Mouse (Mus musculus): ENCODE data around the gene Pitpnm2. TPM values are rescaled to one million over a fixed set of nuclear protein-coding genes. Genes with fewer than 3 reads are reported as not detected.

Pitpnm2 gene
- polyA plus RNA-seq, 1 experiment from 2014 or later = 1.3 TPM

DNA sequence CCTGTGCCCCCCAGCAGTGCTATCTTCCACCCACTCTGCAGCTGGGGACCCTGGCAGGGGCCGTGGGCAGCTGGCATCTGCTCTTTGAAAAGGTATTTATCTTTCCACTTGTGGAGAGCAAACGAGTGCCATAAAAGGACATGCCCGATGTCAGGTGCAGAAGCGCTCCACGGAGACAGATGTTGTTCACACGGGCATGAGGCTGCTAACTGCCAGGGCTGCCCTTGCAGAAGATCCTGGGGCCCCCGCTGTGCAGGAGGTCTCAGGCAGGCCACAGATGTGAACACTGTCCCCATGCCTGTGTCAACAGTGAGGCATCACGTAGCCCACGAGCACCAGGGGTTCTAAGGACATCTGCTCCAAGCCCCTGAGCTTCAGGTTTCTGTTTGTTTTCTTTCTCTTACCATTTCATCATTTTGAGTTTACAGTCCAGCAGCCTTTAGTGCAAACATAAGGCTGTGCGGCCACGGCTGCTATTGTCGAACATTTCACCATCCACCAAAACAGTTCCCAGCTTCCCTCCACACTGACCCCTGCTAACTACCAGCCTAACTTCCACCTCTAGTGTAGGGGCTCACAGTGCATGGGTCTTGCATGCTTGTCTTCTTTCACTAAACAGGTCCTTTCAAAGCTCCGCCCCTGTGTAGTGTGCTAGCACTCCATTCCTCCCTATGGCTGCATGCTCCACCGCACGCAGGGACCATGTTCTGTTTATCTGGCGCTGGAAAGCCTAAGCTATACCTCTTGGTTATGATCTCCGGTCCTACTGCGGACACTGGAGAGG lies 17.0 kb downstream of the Pitpnm2 start:
- H3K9me3 ChIP-seq (replicated peaks) = no peaks in the 10 kb centered on the region
- peaks cover 66% of the 10 kb centered on the region for H3K4me1 ChIP-seq (replicated peaks)
- H3K4me2 ChIP-seq = peak overlapping the region; percentile 3
- no peaks in the 10 kb centered on the region for H3K36me3 ChIP-seq
- H3K27me3 ChIP-seq = no peaks in the 10 kb centered on the region
- DNase-seq (no peak), ATAC-seq (ENCODE audit: low read depth) (peak; percentile 64)
- 75% methylated on average over 18 of the region's 18 CpGs for WGBS (ENCODE audit: insufficient replicate concordance)
- no peak overlapping the region for H3K9ac ChIP-seq
- H3K27ac ChIP-seq = peak overlapping the region; percentile 75
- no peak overlapping the region for H3K4me3 ChIP-seq (replicated peaks)

DNA sequence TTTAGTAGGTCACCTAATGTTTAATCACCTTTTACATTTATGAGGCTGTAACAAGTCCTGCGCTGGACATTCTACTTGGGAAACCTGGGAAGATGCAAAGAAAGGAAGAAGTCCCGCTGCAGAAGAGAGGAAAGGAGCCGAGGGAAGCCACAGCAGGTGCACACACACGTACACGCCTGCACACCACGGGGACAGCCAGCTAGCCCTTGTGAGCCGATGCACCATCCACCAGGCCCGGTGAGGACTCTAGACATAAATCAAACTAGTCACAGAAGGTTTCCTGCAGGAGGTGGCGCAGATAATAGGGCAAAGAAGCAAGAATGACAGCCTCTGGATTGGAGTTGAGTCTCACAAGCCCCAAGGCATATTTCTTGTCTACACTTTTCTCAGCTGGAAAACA lies 19.1 kb downstream of the Pitpnm2 start:
- 65% methylated on average over 9 of the region's 9 CpGs for WGBS (ENCODE audit: insufficient replicate concordance)

DNA sequence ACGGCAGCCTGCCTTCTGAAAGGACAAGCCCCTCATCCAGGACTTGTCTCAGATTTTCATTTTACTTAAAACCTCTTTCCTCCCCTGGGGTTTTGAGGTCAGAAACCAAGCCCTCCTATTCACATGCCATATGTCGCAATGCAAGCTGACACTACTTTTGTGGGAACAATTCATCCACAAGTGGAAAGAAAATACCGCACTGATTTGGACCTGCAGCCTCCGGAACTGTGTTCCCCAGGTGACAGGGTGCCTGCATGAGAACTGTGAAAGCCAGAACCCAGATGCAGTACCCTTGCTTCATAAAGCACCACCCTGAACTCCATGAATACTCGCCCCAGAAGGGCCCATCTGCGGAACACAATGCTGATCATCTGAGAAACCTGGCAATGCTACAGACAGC lies 22.4 kb downstream of the Pitpnm2 start:
- DNase-seq (no peak), ATAC-seq (ENCODE audit: low read depth) (no peak)
- no peaks in the 10 kb centered on the region for H3K27me3 ChIP-seq
- H3K4me2 ChIP-seq = 0 out of 2 replicates have a peak overlapping the region, but pooled peaks have one; percentile 1
- 55% methylated on average over 6 of the region's 6 CpGs for WGBS (ENCODE audit: insufficient replicate concordance)
- peaks cover 50% of the 10 kb centered on the region for H3K4me1 ChIP-seq (replicated peaks)
- no peak overlapping the region for H3K9ac ChIP-seq
- no peak overlapping the region for H3K4me3 ChIP-seq (replicated peaks)
- peak overlapping the region; percentile 68 for H3K27ac ChIP-seq
- no peaks in the 10 kb centered on the region for H3K36me3 ChIP-seq
- H3K9me3 ChIP-seq (replicated peaks) = no peaks in the 10 kb centered on the region

More for the DNA sequence above, 19.1 kb downstream of the Pitpnm2 start:
- H3K4me1 ChIP-seq (replicated peaks) = peaks cover 68% of the 10 kb centered on the region
- H3K9ac ChIP-seq = no peak overlapping the region
- H3K36me3 ChIP-seq = no peaks in the 10 kb centered on the region
- no peak overlapping the region for H3K27ac ChIP-seq
- H3K4me2 ChIP-seq = no peak overlapping the region
- ATAC-seq (ENCODE audit: low read depth) (no peak), DNase-seq (no peak)
- no peaks in the 10 kb centered on the region for H3K27me3 ChIP-seq
- H3K4me3 ChIP-seq (replicated peaks) = no peak overlapping the region
- no peaks in the 10 kb centered on the region for H3K9me3 ChIP-seq (replicated peaks)

DNA sequence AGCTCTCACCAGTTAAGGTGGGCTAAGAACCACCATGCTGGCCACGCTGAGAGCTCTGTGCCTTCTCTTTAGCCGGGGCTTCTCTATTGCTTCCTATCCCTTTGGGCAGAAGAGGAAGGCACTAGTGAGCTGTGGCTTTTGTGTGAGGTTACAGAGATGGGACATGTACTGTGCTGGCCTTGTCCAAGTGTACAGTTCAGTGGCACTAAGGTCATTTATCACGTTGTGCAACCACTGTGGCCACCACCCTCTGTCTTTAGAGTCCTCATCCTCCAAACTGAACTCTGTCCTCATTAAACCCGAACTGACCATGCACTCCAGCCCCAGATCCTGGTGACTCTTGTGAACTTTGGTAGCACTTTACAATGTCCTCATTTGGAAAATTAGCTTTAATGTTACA lies 23.1 kb downstream of the Pitpnm2 start:
- 37% methylated on average over 4 of the region's 4 CpGs for WGBS (ENCODE audit: insufficient replicate concordance)
- H3K27me3 ChIP-seq = no peaks in the 10 kb centered on the region
- peaks cover 50% of the 10 kb centered on the region for H3K4me1 ChIP-seq (replicated peaks)
- H3K36me3 ChIP-seq = no peaks in the 10 kb centered on the region
- no peak overlapping the region for H3K4me2 ChIP-seq
- peak overlapping the region; percentile 68 for H3K27ac ChIP-seq
- DNase-seq (no peak), ATAC-seq (ENCODE audit: low read depth) (peak; percentile 83)
- H3K4me3 ChIP-seq (replicated peaks) = no peak overlapping the region
- H3K9ac ChIP-seq = no peak overlapping the region
- no peaks in the 10 kb centered on the region for H3K9me3 ChIP-seq (replicated peaks)

DNA sequence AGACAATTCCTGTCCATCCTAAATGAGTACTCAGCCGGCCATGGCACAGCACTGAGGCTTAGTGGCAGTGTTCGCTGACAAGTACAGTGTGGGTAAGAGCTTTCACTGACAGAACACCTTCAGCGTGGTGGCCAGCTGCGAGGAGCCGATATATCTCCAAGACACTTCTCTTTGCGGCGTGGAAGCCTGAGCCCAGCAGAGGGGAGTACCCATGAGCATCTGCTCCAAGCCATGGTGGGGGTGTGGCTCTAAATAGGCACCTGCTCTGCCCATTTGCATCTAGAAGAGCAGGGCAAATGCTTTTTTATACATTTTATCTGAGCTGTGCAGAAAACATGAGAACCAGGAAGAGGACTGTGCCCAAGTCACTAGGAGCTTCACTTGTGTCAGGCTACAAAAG lies 23.7 kb downstream of the Pitpnm2 start:
- DNase-seq (no peak), ATAC-seq (ENCODE audit: low read depth) (peak; percentile 47)
- H3K36me3 ChIP-seq = no peaks in the 10 kb centered on the region
- H3K27me3 ChIP-seq = no peaks in the 10 kb centered on the region
- H3K4me2 ChIP-seq = no peak overlapping the region
- H3K4me3 ChIP-seq (replicated peaks) = no peak overlapping the region
- WGBS (ENCODE audit: insufficient replicate concordance) = 62% methylated on average over 7 of the region's 7 CpGs
- no peak overlapping the region for H3K9ac ChIP-seq
- H3K4me1 ChIP-seq (replicated peaks) = peaks cover 50% of the 10 kb centered on the region
- H3K27ac ChIP-seq = peak overlapping the region; percentile 68
- no peaks in the 10 kb centered on the region for H3K9me3 ChIP-seq (replicated peaks)

DNA sequence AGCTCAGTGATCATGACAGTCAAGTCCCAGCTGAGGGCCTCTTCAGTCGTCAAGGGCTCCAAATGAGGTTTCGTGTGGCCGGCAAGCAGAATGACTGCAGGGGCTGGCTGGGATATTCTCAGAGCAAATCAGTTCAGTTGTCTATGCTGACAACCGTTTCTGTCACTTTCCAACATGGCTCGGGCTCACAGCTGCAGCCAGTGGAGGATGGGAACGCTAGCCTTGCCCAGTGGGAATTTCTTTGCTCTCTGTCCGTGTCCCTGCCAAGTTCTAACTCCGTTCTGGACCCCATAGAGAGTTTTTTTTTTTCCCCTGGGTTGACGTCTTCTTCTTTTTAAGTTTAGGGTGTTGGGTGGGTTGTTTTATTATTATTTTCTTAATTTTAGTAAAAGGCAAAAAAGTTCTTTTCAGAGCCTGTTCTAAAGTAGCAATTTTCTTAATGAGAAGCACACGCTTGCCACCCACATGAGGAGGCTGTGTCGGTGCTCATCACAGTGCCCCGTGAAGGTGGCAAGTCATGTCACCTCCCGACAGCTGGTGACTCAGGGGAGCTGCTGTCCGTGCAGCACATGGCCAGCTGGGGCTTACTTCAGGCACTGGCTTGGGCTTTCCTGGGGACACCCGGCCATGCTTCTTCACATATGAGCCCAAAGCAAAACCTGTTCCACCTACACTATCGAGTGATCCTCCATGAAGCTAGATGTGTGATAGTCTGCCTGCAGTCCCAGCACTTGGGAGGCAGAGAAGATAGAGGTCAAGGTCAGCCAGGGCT lies 25.1 kb downstream of the Pitpnm2 start:
- no peaks in the 10 kb centered on the region for H3K36me3 ChIP-seq
- DNase-seq (no peak), ATAC-seq (ENCODE audit: low read depth) (no peak)
- H3K9me3 ChIP-seq (replicated peaks) = no peaks in the 10 kb centered on the region
- no peak overlapping the region for H3K4me3 ChIP-seq (replicated peaks)
- H3K9ac ChIP-seq = no peak overlapping the region
- WGBS (ENCODE audit: insufficient replicate concordance) = 73% methylated on average over 16 of the region's 16 CpGs
- H3K27ac ChIP-seq = no peak overlapping the region
- no peak overlapping the region for H3K4me2 ChIP-seq
- H3K27me3 ChIP-seq = no peaks in the 10 kb centered on the region
- H3K4me1 ChIP-seq (replicated peaks) = peaks cover 46% of the 10 kb centered on the region

DNA sequence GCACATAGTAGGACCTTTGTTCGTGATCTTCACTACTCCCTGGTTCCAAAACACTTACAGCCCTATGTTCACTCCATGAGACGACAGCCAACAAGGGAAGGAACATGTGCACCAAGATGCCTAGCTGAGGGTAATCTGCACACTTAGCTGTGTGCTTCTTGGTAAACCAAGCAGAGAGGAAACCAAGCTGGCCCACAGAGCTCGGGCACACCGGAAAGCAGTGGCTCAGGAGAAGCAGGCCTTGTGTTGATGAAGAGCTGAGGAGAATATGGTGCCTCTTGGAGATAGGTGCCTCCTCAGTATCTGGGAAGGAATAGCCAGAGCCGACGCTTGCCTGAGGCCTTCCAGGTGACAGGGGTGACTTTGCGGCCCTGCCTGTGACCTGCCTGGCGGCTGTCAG lies 26.0 kb downstream of the Pitpnm2 start:
- no peak for DNase-seq
- Histone ChIP-seq H3K4me1 (replicated peaks) (peaks cover 50% of the 10 kb centered on the region), H3K27ac (no peak overlapping the region), H3K9ac (no peak overlapping the region), H3K4me3 (replicated peaks) (no peak overlapping the region), H3K27me3 (no peaks in the 10 kb centered on the region), H3K36me3 (no peaks in the 10 kb centered on the region), H3K4me2 (no peak overlapping the region), H3K9me3 (replicated peaks) (no peaks in the 10 kb centered on the region)
- WGBS (ENCODE audit: insufficient replicate concordance) = 78% methylated on average over 8 of the region's 8 CpGs
- ATAC-seq (ENCODE audit: low read depth) = no peak

DNA sequence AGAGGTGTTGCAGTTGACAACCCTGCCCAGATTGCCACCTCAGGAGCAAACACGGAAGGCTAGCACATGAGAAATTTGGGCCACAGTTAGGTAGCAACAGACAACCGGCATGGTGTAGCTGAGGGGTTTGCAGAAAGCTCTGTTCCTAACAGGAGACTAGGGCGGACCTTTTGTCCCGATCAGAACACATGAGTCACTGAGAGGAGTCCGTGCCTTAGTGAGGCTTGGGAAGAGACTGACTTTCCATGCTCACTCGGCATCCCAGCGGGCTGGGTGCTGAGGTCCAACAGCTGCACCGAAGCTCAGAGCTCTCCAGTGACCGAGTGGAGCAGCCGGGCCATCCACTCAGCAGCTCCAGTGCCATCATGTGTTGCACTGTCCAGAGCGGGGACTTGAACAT lies 26.9 kb downstream of the Pitpnm2 start:
- H3K9me3 ChIP-seq (replicated peaks) = no peaks in the 10 kb centered on the region
- H3K4me2 ChIP-seq = no peak overlapping the region
- ATAC-seq (ENCODE audit: low read depth) (no peak), DNase-seq (no peak)
- no peak overlapping the region for H3K4me3 ChIP-seq (replicated peaks)
- peaks cover 51% of the 10 kb centered on the region for H3K4me1 ChIP-seq (replicated peaks)
- no peaks in the 10 kb centered on the region for H3K27me3 ChIP-seq
- H3K27ac ChIP-seq = no peak overlapping the region
- H3K36me3 ChIP-seq = no peaks in the 10 kb centered on the region
- WGBS (ENCODE audit: insufficient replicate concordance) = 82% methylated on average over 11 of the region's 11 CpGs
- H3K9ac ChIP-seq = no peak overlapping the region

DNA sequence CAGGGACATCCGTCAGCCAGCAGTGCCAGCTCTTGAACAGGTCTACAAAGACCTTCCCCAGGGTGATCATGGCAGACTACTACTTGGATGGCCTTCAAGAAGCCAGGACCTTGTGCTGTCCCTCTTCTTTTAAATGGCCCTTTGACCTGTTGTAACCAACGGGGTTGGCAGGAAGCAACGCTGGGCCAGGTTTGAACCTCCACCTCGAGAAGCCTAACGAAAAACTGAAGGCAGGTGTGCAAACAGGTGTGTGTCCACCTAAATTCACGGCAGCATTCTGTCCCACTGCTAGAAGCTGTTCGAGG lies 27.9 kb downstream of the Pitpnm2 start:
- DNase-seq (no peak), ATAC-seq (ENCODE audit: low read depth) (no peak)
- no peak overlapping the region for H3K27ac ChIP-seq

DNA sequence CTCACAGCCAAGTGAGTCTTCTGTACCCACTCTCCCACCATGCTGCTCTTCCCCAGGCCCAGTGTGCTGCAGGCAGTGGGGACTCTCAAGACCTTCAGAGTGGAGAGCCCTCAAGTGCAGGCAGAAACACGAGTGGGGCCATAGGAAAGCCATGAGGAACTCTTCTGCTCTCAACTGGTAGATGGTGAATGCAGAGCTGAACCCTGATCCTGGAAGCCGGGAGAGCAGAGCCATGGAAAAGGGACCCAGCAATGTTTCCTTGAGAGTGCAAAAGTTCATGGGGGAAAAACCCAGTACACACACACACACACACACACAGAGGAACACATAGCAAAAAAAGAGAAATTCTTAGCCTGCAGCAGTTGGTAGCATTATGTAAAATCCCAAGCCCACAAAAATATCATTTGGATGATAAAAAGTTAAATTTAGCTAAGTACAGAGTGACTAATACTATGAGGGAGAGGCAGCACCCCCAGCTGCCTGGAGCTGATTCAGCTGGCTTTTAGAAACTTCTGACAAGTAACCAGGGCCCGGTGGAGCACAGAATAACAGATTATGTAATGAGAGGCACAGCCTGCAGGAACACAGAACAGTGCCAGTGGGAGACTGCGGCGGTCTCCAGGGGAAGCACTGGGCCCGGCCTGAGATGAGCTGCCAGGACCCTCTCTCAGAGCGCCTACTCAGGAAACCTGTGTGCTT lies 28.4 kb downstream of the Pitpnm2 start:
- H3K27ac ChIP-seq = no peak overlapping the region
- 63% methylated on average over 7 of the region's 7 CpGs for WGBS (ENCODE audit: insufficient replicate concordance)
- no peaks in the 10 kb centered on the region for H3K27me3 ChIP-seq
- H3K4me2 ChIP-seq = no peak overlapping the region
- peaks cover 47% of the 10 kb centered on the region for H3K4me1 ChIP-seq (replicated peaks)
- no peak overlapping the region for H3K9ac ChIP-seq
- DNase-seq (no peak), ATAC-seq (ENCODE audit: low read depth) (no peak)
- no peak overlapping the region for H3K4me3 ChIP-seq (replicated peaks)
- no peaks in the 10 kb centered on the region for H3K36me3 ChIP-seq
- no peaks in the 10 kb centered on the region for H3K9me3 ChIP-seq (replicated peaks)

More for the DNA sequence above, 27.9 kb downstream of the Pitpnm2 start:
- Histone ChIP-seq H3K9ac (no peak overlapping the region), H3K4me1 (replicated peaks) (peaks cover 50% of the 10 kb centered on the region), H3K27me3 (no peaks in the 10 kb centered on the region), H3K36me3 (no peaks in the 10 kb centered on the region), H3K9me3 (replicated peaks) (no peaks in the 10 kb centered on the region), H3K4me3 (replicated peaks) (no peak overlapping the region), H3K4me2 (no peak overlapping the region)
- 75% methylated on average over 7 of the region's 7 CpGs for WGBS (ENCODE audit: insufficient replicate concordance)

DNA sequence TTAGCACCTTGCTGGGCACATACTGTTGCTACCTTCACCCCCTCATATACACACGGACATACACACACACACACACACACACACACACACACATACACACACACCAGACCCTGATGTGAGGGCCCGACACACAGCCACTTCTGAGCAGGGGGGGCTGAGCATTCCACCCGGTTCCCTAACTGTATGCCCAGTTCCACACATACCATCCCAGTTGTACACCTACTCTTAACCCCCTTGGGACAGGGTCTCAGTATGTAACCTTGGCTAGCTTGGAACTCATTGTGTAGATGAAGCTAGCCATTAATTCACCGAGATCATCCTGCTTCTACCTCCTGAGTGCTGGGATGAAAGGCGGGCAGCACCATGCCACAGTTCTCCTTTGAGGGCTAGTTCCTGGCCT lies 29.0 kb downstream of the Pitpnm2 start:
- H3K27ac ChIP-seq = no peak overlapping the region
- H3K27me3 ChIP-seq = no peaks in the 10 kb centered on the region
- 0 out of 2 replicates have a peak, but pooled peaks cover 3% of the 10 kb centered on the region for H3K36me3 ChIP-seq
- DNase-seq = no peak
- no peak overlapping the region for H3K4me3 ChIP-seq (replicated peaks)
- H3K9ac ChIP-seq = no peak overlapping the region
- no peak for ATAC-seq (ENCODE audit: low read depth)
- H3K4me1 ChIP-seq (replicated peaks) = peaks cover 47% of the 10 kb centered on the region
- no peak overlapping the region for H3K4me2 ChIP-seq
- 75% methylated on average over 5 of the region's 5 CpGs for WGBS (ENCODE audit: insufficient replicate concordance)
- no peaks in the 10 kb centered on the region for H3K9me3 ChIP-seq (replicated peaks)
